Mouse (Mus musculus): ENCODE results near the gene Apmap. TPM values are rescaled to one million over a fixed set of nuclear protein-coding genes. Genes with fewer than 3 reads are reported as not detected.
A peak's percentile ranks its signal among the peaks of the same experiment; 100 is the strongest.

Gene Apmap
- total RNA-seq (2021), result 10 to 100 TPM; 46.6 to 48.6 TPM
- long read RNA-seq, experiment 1, transcript Apmap-201 (9 exons, 2,235 nt), result major isoform, 50 of 72 reads
- long read RNA-seq, experiment 1, partial matches to known transcripts, result 14 of 72 reads
- long read RNA-seq, experiment 1, other reads (novel, unspliced or antisense), result 8 of 72 reads
- long read RNA-seq, experiment 2, transcript Apmap-201 (9 exons, 2,235 nt), result major isoform, 50 of 78 reads
- long read RNA-seq, experiment 2, partial matches to known transcripts, result 24 of 78 reads
- long read RNA-seq, experiment 2, other reads (novel, unspliced or antisense), result 4 of 78 reads

DNA sequence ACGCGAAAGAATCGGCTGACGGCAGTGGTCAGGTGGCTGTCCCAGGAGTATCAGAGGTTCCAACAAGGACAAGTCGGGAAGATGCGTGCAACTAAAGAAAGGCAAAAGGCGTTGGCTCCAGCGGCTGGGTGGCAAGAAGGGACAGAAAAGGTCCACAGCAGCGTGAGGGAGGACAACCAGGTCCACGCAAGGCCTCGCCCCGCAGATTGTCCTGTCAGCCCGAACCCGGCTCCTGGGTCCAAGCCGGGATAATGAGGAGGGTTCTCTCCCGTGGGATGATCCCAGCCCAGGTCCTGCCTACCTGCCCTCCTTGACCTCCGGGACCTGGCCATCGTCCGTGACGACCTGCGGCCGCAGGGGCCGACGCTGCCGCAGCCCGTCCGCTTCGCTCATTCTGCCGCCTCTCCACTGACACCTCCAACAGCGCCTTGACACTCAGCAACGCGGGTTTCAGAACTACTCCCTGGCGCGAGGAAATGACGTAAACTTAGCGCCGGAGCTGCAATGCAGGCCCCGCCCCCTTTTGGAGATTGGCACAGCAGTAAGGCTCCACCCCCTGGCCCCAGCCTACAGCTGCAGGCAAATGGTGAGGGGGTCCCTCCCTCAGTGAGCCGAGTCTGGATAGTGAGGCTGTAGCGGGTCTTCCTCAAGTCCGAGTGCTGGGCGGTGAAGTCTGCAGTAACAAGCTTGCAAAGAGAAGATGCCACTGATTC is at the start of gene Apmap:
Gene Apmap, minus strand, starts transcription at position 481 of the 713 bp plus-strand sequence.
- intact Hi-C loops (cut with DNase I), result loop anchor here (2.0 to 5.0 kb wide), 2 partner anchors 139 to 294 kb away; partner anchors contain the start of gene Abhd12
- DNase-seq, result peak; percentile 95 to 99

DNA sequence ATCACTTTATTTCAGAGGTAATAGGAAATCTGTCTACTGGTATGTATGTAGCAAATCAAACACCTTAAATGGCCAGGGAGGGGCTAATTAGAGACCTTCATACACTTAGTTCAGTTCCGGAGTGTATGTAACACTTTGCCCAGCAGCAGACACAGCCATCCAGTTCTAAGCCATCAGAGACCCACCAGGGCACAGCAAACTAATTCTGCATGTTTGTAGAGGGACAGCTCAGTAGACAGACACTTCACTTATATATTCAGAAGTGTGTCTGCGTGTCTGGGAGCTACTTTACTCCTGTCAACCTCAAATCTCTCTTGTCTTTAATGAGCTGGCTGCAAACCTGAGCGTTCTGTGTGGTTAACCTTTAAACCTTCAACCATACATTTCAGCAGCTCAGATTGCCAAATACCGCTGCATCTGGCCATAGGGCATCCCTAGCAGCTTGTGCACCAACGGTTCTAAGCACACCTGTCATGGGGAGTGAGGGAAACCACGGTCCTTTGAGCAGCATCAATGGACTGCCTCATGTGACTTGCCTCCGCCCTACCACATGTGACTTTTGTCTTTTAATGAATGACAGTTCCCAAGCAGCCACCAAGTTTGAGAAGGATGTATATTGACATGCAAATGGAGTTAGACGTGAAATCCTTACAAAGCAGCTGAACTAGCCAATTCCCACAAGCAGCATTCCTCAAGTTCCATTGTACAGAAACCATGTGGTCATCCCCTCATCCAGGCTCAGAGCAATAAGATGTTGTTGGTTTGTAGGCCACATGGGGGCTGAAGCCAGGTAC is 48.8 kb upstream of the Apmap start:
- intact Hi-C loops (cut with DNase I), result no loop called here
- DNase-seq, result no peak

DNA sequence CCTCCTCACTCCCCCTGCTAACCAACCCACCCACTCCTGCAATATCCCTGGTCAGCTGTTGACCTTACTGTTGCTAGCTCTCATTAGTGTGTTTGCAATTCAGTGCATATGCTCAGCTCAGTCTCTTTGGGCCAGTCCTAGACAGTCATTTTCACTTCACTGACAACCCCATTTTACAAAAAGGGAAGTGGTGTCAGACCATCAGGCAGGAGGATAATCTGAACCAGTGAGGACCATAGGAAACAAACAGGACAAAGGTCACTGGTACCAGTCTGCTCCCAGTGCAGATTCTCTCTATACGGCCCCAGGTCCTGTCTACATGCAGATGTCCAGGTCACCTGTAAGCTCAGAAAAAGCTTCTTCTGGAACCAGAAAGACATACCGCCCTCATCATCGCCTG is 47.7 kb upstream of the Apmap start:
- intact Hi-C loops (cut with DNase I), result no loop called here
- DNase-seq, result no peak

DNA sequence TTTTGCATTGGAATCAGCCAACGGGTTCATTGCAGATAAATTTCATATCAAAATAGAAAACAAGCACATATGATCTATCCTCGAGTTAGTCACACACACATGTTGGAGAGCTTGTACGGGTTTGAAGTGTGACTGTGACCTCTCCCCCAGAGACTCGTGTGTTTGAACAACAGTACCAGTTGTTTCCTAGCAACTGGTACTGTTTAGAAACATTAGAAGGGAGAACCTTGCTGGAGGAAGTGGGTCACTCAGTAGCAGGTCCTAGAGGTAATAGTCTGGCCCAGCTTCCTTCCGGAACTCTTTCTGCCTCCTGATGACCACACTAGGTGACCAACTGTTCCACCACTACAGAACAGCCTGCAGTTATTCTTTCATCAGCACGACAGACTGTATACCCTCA is 46.9 kb upstream of the Apmap start:
- intact Hi-C loops (cut with DNase I), result no loop called here
- no peak for DNase-seq

DNA sequence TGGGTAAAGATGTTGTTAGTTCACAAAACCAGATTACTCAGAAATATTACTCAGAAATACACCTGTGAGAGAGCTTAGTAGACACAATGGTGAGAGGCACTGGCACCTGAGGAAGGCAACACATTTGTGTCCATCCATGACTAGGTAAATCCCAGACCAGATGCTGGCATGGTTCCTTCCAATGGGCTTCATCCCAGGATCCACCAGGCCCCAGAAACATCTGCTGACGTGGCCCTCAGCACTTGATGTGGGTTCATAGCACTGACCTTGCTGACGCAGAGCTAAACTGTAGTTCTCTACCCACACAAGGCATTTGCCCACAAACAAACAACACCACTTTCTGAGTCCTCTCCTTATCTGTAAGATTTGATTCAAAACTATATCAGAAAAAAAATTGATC is 46.4 kb upstream of the Apmap start:
- no peak for DNase-seq
- intact Hi-C loops (cut with DNase I), result no loop called here

DNA sequence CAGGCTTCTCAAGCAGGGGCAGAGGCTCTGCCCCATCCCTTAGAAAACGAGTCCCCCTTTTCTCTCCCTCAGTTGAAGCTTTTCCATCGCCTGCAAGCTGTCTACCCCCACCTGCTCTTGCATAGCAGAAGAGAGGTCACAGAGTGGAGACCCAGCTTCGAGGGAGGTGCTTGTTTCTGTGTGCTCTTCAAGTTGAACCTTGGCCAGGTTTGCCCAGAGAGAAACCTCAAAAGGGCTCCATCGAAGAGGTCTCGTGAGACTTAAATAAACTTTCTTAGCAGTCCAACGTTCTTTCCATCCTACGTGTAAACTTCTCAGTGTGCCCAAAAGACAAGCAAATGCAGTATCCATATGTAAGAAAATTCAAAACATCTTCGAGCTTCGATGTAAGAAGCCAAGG is 43.0 kb upstream of the Apmap start:
- DNase-seq, result no peak

DNA sequence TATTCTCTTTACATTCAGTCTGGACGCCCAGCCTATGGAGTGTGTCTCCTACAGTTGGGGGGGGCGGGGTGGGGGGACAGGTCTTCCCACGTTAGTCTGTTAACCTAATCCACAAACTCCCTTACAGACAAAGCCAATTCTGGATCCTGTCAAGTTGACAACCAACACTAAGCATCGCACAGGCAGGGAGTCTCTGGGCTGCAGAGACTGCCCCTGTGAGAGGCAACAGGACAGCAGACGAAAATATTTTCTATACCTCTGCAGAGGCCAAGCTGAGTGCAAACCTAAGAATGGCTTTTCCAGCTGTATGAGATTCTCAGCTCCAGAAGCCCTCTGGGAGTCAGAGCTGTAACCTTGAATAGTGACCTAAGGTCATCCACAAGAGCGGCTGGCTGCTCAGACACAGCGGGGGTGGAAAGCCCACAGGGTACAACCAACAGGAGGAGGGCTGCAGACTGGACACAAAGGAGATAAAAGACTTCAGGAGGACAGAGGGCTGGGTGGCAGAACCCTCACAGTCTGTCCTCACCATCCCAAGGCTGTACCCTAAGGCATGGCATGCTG is 42.2 kb upstream of the Apmap start:
- no peak for DNase-seq
- intact Hi-C loops (cut with DNase I), result no loop called here

More for the DNA sequence above, 43.0 kb upstream of the Apmap start:
- intact Hi-C loops (cut with DNase I), result no loop called here

DNA sequence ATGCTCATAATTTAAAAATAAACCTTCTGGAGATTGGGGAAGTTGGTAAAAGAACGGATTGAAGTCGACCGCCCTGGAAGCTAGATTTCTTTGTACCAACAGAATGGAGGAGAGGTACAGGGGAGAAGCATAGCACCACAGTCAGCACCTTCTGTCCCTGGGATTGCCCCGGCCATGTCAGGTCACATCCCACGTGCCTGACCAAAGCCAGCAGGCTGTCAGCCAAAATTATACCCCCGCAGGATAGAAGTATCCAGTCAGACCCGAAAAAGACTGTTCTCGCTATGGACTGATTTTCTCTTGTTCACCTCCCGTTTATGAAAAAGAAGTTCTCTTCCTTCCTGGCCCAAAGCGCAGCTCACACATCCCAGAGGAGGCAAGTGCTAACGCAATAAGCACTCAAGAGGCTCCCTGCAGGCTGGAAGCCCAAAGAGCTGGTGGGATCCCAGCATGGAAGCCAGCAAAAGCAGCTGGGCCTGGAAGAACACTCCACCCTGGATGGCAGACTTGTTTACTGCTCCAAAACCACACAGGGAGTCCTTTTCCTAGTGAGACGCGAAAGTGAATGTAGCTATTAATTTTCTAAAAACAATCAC is 40.0 kb upstream of the Apmap start:
- peak in 1 of 2 experiments; percentile 27 for DNase-seq
- intact Hi-C loops (cut with DNase I), result no loop called here

DNA sequence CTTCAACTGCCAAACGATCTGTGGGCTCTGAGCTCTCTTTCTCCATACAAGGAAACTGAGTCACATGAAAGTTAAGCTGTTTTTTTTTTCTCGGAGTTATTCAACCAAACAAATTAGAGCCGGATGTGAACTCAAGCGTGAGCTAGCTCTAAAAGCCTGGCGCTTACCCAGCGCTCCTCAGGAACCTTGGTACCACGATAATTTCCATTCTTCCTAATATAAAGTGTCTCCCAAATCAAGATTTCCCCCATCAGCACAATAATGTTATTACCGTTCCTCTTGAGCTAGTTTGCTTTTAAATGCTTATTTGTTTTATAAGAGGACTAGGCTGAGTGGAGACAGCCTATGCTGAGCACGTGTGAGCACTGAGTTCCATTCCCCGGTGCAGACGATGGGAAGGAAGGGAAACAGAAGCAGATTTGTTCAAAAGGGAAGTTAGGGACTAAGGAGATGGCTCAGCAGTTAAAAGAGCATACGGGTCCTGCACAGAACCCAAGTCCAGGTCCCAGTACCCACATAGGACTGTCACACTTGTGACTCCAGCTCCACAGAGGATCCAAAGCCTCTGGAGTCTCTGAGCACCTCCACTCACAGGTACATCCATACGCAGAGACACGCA is 39.4 kb upstream of the Apmap start:
- DNase-seq, result no peak
- intact Hi-C loops (cut with DNase I), result no loop called here

DNA sequence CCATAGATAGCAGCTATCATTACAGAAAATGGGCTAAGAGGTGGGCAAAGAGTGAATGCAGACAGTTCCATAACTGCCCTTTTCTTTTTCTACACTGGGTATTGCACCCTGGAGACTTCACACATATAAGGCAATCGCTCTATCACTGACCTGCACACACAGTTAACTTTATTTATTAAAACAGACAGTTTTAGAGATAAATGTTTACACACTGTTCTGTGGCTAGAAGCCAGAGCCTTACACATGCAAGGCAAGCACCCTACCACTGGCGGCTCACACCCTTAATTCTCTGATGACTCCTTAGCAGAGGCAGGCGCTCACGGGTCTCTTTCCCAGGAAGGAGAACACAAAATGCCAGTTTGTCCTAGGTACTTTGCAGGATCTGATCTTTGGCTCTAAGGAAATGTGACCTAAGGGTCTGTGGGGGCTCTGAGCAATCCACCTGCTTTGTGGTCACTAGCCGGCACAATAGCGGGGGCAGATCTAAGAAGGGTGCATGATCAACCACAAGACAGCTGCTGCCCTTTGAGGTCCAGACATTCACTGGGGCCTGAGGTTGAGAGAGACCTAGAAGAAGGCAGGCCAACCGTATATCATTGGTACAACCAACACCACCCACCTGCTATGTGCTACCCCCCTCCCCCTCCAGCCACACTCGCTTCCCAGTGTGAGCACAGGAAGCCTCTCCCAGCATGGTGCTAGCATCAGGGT is 38.2 kb upstream of the Apmap start:
- DNase-seq, result no peak
- intact Hi-C loops (cut with DNase I), result no loop called here

DNA sequence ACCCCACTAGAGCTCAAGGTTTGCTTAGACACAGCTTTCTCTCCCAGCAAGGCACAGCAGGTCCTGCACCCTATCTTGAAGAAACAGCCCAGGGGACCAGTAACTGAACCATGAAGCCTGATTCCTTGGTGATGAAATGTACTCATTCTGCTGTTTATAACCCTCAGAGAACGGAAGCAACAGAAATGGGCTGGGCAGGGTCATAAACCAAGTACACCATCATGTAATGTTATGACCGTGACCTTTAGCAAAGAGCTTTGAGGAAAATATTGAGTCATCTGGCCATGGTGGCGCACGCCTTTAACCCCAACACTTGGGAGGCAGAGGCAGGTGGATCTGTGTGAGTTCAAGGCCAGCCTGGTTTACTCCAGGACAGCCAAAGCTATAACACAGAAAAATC is 36.9 kb upstream of the Apmap start:
- no peak for DNase-seq
- intact Hi-C loops (cut with DNase I), result no loop called here

DNA sequence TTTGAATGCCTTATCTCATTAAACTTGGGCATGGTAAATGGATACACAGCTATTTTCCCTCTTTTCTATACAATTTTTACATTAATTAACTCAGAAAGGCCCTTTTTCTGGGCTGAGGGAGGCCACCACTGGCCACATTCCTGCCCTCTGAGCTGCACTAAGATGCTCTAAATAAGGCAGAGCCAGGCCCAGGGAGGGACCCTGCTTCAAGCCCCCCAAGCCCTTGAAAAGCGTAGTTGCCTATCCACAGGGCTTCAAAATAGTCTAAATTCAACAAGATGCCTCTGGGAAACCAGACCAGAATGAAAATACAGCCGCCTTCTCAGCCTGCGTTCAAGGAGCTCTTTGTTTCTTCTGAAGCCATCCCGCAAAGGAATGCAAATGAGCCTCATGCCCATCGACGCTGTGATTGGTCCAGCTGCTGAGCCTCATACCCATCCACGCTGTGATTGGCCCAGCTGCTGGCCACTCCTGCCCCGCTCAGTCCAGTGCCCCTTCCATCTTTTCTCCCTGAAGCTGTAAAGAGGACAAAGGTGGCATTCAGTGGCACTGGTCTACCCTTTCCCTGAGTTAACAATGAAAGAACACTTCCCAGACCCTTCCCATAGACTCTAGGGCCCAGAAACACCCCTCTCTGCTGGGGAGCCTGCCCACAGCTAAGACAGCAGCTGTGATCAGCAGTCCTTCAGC is 35.5 kb upstream of the Apmap start:
- no peak for DNase-seq
- intact Hi-C loops (cut with DNase I), result no loop called here

DNA sequence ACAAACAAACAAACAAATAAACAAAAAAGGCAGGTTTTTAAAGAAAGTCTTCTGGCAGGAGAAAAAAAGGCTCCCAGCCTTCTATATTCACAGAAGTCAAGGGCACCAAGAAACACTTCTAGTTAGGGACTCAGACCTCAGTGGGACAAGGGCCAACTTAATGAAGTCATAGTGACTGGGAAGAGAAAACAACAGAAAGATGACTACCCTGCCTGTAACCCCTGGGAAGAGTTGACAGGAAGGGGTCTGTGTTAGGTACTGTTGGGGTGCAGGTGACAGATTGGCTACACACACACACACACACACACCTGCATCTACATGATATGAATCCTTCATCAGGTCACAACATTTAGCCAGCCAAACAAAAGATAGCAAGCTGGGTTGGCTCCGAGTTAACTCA is 34.8 kb upstream of the Apmap start:
- intact Hi-C loops (cut with DNase I), result no loop called here
- DNase-seq, result no peak

DNA sequence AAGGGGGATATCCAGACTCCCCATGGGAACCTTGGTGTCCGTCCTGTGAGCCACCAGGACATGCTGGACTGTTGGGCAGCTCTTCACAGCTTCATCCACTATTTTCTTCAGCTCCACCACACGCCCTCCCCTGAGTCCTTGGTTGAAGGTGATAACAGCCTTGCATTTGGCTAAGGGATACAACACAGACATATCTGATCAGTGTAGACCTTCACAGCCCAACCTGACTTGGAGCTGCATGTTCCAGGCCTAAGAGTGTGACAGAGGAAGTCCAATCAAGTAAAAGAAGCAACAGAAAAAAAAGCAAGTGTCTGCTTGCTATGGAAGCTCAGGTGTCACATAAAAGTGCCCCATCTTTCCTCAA is 30.0 kb upstream of the Apmap start:
- no peak for DNase-seq
- intact Hi-C loops (cut with DNase I), result no loop called here

DNA sequence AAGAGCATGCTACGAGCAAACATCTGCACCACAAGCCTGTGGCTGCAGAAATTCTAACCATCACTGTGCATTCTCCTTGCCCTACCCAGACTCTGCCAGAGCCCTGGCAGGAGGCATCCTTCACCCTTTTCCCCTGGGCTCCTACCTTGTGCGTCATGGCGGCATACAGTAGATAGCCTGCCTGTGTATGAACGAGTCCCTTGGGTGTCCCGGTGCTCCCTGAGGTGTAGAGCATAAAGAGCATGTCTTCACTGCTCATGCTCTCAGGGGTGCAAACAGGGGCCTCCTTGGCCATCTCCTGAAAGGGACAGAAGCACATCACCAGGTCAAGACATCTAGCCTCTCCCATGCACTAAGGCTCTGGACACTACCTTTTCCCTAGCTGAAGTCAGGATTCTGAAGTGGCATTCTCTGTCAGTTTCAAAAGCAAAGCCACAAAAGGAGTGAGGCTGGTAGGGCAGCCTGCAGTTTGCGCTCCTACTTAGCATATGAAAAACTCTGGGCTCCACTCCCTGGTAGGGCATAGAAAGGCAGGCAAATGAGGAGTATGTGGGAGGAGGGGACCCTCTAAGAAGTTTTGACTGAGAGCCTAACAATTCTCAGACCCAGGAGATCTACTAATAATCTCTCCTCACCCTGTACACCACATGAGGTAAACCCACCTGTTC is 29.5 kb upstream of the Apmap start:
- intact Hi-C loops (cut with DNase I), result no loop called here
- no peak for DNase-seq

DNA sequence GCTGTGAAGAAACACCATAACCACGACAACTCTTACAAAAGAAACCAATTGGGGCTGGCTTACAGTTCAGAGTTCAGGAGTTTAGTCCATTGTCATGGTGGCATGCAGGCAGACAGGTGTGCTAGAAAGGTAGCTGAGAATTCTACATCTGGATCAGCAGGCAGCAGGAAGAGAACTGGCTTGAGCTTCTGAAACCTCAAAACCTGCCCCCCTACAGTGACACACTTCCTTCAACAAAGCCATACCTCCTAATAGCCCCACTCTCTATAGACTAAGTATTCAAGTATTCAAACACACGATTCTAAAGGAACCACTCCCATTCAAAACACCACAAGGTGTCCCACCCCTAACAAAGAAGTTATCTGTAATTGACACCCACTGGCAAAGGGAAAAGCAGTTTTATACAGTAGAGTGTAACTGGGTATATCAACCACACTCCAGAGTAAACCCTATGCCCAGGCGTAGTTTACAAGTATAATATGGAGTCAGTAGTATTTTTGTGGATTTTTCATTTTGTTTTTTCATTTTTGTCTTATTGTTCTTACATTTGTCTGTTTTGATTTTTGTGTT is 27.6 kb upstream of the Apmap start:
- DNase-seq, result no peak
- intact Hi-C loops (cut with DNase I), result no loop called here

DNA sequence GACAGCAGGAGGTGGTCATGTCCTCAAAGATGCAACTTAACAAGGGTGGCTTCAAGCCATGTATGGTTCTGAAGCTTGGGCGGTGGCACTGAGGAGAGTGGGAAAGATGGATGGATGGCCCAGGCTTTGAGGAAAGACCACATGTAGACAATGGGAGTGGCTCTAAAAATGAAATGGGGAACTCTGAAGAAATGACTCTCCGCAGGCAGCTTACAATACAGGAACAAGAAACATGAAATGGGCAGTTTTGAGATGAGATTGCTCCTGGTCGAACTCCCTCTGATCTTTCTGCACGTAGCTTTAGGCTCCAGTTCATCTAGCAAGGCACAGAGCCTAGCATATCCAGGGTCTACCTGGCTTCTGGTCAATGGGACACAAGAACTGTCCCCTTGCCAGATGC is 20.9 kb upstream of the Apmap start:
- no peak for DNase-seq
- intact Hi-C loops (cut with DNase I), result no loop called here

DNA sequence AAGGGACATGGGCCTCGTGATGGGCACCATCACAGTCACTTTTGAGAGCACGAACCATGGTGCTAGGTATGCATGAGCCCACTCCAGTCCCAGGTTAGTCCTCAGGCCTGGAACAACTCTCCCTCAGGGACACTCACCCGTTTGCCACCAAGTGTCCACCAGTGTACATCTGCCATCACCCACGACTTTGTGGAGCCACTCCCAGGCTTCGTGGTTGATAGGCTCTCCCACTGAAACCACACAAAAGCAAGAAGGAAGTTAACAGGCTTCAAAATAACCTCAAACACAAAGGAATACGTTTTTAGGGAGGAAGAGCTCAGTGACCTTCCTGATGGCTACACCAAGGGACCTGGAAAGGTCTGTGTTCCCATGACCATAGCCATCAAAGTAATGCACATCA is 18.8 kb upstream of the Apmap start:
- intact Hi-C loops (cut with DNase I), result no loop called here

More for the DNA sequence above, 18.8 kb upstream of the Apmap start:
- no peak for DNase-seq

Measured in heart, postnatal 14 days (tissue).